Mouse (Mus musculus): ENCODE results near the gene Ly6g6d. TPM values are rescaled to one million over a fixed set of nuclear protein-coding genes. Genes with fewer than 3 reads are reported as not detected.

Gene Ly6g6d
- polyA plus RNA-seq, 1 experiment from 2014 or later = 4.9 TPM

DNA sequence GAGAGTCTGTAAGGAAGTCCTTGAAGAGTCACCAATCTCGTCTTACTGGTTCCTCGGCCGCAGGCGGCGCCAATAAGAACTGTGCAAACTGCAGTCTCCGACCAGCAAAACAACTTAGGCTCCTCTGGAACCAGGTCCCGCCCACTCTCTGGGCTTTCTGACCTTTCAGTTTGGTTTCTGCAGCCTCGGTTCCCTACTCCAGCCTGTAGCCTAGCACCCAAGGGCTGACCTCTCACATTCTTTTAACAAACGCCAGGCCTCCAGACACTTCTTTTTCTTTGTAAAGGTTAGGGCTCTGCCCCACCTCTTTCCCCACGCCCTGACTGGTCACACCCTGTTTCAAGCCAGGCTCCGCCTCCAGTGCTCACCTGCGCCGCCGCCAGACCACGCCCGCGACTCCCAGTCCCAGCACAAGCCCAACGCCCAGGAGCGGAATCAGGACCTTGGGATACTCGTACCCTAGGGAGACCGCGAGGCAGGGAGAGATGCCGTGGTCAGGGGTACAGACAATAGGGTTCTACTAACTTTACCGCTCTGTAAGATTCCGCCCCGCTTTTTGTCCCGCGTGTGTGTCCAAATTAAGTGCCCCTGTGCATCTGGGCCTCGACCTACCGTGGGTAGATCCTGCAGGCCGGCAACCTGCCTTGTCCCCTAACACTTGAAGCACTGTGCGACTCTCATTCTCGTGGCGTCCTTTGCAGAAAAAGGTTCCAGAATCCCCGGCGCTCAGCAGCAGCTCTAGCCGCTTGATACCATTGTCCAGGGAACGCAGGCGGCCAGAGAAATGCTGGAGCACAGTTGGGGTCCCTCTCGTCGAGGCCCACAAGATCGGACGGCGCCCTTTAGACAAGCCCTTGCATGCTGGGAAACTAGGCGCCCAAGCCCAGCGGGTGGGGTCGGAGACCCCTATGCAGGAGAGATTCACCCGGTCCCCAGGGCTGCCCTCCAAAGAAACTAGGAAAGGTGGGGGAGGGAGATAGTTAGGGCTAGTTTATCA is 12.6 kb downstream of the Ly6g6d start, which contains the start of gene Ly6g6c:
TSS of gene Ly6g6c (plus strand) at position 438 of the 997 bp plus-strand sequence.
- peak; percentile 33 for TF ChIP-seq CTCF (IDR thresholded peaks at IDR 0.05; ENCODE audit: low read depth)
- peaks cover 9% of the 10 kb centered on the region; the same call in 1 of the 2 replicates for H3K4me1 ChIP-seq (replicated peaks; ENCODE audit: control insufficient read depth, insufficient read depth, low read length)
- ATAC-seq = peak; percentile 84
- peak within 1 kb of the TSS; percentile 23; the same call in 1 of the 2 replicates for H3K27ac ChIP-seq (ENCODE audit: low read depth, low read length)
- H3K9me3 ChIP-seq (ENCODE audit: control insufficient read depth) = no peaks in the 10 kb centered on the region
- peaks cover 13% of the 10 kb centered on the region for H3K36me3 ChIP-seq (ENCODE audit: control insufficient read depth, insufficient read depth)
- H3K4me2 ChIP-seq (replicated peaks; ENCODE audit: low read depth) = peak within 1 kb of the TSS; percentile 71
- peak within 1 kb of the TSS; percentile 34 for H3K4me3 ChIP-seq (ENCODE audit: low read depth, low read length)
- H3K9ac ChIP-seq (ENCODE audit: low read depth, low read length) = peak within 1 kb of the TSS; percentile 45; the same call in 1 of the 2 replicates
- H3K27me3 ChIP-seq (replicated peaks; ENCODE audit: control insufficient read depth, insufficient read depth, low read length) = peaks cover 7% of the 10 kb centered on the region; the same call in 1 of the 2 replicates
- 7% methylated on average over 48 of the region's 48 CpGs for WGBS

DNA sequence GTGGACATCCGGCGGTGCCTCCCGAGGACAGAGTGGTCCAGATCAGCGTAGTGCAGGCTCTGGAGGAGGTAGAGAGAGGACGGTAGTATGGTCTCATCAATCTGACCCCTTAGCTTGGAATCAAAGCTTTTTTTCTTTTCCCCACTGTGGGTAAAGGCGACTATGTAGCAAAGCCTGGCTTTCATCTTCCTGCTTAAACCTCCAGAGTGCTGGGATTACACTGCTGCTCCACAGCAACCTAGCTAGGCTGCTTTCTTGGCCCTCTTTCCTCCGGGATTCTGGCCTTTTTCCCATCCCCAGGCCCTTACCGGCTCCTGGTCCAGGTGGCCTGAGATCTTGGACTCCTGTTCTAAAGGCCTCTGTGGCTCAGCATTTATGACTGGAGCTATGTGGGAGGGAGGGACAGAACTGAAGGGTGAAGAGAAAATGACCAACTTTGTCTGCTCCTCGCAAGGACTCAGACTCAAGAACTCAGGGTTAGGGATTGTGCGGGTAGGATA is 13.4 kb downstream of the Ly6g6d start:
- peaks cover 7% of the 10 kb centered on the region; the same call in 1 of the 2 replicates for H3K27me3 ChIP-seq (replicated peaks; ENCODE audit: control insufficient read depth, insufficient read depth, low read length)
- peaks cover 9% of the 10 kb centered on the region; the same call in 1 of the 2 replicates for H3K4me1 ChIP-seq (replicated peaks; ENCODE audit: control insufficient read depth, insufficient read depth, low read length)
- peak overlapping the region; percentile 71 for H3K4me2 ChIP-seq (replicated peaks; ENCODE audit: low read depth)
- no peaks in the 10 kb centered on the region for H3K9me3 ChIP-seq (ENCODE audit: control insufficient read depth)
- peak overlapping the region; percentile 34 for H3K4me3 ChIP-seq (ENCODE audit: low read depth, low read length)
- peak overlapping the region; percentile 23; the same call in 1 of the 2 replicates for H3K27ac ChIP-seq (ENCODE audit: low read depth, low read length)
- peaks cover 13% of the 10 kb centered on the region for H3K36me3 ChIP-seq (ENCODE audit: control insufficient read depth, insufficient read depth)
- ATAC-seq = peak; percentile 4; the same call in 1 of the 2 replicates
- TF ChIP-seq CTCF (IDR thresholded peaks at IDR 0.05; ENCODE audit: low read depth) = no peak
- 35% methylated on average over 10 of the region's 10 CpGs for WGBS
- 0 out of 2 replicates have a peak overlapping the region, but pooled peaks have one; percentile 45 for H3K9ac ChIP-seq (ENCODE audit: low read depth, low read length)

DNA sequence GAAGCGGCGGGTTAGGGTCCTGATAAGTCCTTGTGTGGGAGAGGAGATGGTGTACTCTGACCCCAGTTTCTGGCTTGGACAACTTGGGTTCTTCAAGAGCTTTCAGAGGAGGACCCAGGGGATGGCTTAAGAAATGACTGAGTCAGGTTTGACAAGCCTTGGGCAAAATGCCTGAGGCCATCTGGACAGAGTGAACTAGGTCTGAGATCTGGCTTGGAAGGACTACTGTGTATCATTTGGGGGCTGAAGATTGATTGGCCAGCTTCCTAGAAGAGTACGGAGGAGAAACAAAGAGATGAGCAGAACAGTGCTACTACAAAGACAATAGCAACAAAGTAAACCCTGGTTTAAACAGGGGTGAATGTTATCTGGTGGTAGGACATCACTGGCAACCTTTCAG is 14.4 kb downstream of the Ly6g6d start:
- H3K9me3 ChIP-seq (ENCODE audit: control insufficient read depth) = no peaks in the 10 kb centered on the region
- H3K4me1 ChIP-seq (replicated peaks; ENCODE audit: control insufficient read depth, insufficient read depth, low read length) = peaks cover 9% of the 10 kb centered on the region; the same call in 1 of the 2 replicates
- ATAC-seq = no peak
- H3K4me2 ChIP-seq (replicated peaks; ENCODE audit: low read depth) = no peak overlapping the region
- WGBS = 86% methylated on average over 3 of the region's 3 CpGs
- H3K36me3 ChIP-seq (ENCODE audit: control insufficient read depth, insufficient read depth) = peaks cover 14% of the 10 kb centered on the region
- H3K27ac ChIP-seq (ENCODE audit: low read depth, low read length) = no peak overlapping the region
- no peak overlapping the region for H3K4me3 ChIP-seq (ENCODE audit: low read depth, low read length)
- peaks cover 7% of the 10 kb centered on the region; the same call in 1 of the 2 replicates for H3K27me3 ChIP-seq (replicated peaks; ENCODE audit: control insufficient read depth, insufficient read depth, low read length)
- no peak overlapping the region for H3K9ac ChIP-seq (ENCODE audit: low read depth, low read length)
- TF ChIP-seq CTCF (IDR thresholded peaks at IDR 0.05; ENCODE audit: low read depth) = no peak

DNA sequence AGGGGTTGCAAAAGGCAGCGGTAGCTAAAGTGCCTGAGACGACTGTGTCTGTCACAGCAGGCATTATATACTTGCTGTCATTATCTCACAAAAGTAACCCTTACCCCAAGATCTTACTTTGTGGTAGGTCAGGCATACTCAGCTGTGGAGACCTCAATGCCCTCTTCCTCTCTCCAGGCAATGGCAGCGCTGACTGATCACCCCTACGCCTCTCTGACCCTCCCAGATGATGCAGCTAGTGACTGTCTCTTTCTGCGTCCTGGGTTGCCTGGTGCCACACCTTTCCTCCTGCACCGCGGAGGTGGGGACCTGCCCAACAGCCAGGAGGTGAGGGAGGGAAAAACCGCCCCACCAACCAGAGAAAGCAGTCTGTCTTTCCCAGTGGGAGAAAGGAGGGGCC is 16.6 kb downstream of the Ly6g6d start:
- Histone ChIP-seq H3K4me2 (replicated peaks; ENCODE audit: low read depth) (no peak overlapping the region), H3K4me3 (ENCODE audit: low read depth, low read length) (no peak overlapping the region), H3K9ac (ENCODE audit: low read depth, low read length) (no peak overlapping the region), H3K9me3 (ENCODE audit: control insufficient read depth) (no peaks in the 10 kb centered on the region), H3K27me3 (replicated peaks; ENCODE audit: control insufficient read depth, insufficient read depth, low read length) (no peaks in the 10 kb centered on the region; the same call in 1 of the 2 replicates), H3K4me1 (replicated peaks; ENCODE audit: control insufficient read depth, insufficient read depth, low read length) (peaks cover 9% of the 10 kb centered on the region; the same call in 1 of the 2 replicates), H3K36me3 (ENCODE audit: control insufficient read depth, insufficient read depth) (peaks cover 33% of the 10 kb centered on the region), H3K27ac (ENCODE audit: low read depth, low read length) (no peak overlapping the region)
- WGBS = 71% methylated on average over 8 of the region's 8 CpGs
- no peak for TF ChIP-seq CTCF (IDR thresholded peaks at IDR 0.05; ENCODE audit: low read depth)
- no peak for ATAC-seq

DNA sequence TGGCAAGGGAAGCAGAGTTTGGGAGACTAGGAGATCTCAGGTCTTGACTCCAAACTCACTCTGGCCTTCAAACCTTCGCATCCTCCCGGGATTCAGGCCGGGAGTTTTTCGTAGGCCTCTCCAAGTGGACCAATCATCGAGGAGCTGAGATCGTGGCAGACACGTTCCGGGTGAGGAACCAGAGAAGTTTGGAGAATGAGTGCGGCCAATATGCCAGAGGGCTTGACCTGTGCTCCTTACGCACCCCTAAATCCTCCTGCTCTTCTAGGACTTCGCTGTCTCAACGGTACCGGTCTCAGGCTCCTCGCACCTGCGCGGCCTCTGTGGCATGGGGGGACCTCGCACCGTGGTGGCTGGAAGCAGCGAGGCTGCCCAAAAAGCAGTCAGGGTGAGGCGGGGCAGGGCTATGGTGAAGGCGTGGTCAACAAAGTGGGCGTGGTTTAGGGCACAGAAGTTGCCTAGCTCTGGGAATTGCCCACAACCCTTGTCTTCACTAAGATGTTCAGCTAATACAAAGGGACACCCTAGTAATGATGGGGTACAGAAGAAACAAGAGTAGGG is 17.0 kb downstream of the Ly6g6d start:
- 62% methylated on average over 22 of the region's 22 CpGs for WGBS
- Histone ChIP-seq H3K4me3 (ENCODE audit: low read depth, low read length) (no peak overlapping the region), H3K27me3 (replicated peaks; ENCODE audit: control insufficient read depth, insufficient read depth, low read length) (no peaks in the 10 kb centered on the region; the same call in 1 of the 2 replicates), H3K4me1 (replicated peaks; ENCODE audit: control insufficient read depth, insufficient read depth, low read length) (peaks cover 9% of the 10 kb centered on the region; the same call in 1 of the 2 replicates), H3K27ac (ENCODE audit: low read depth, low read length) (no peak overlapping the region), H3K9me3 (ENCODE audit: control insufficient read depth) (no peaks in the 10 kb centered on the region), H3K9ac (ENCODE audit: low read depth, low read length) (no peak overlapping the region), H3K4me2 (replicated peaks; ENCODE audit: low read depth) (peak overlapping the region; percentile 76; the same call in 1 of the 2 replicates), H3K36me3 (ENCODE audit: control insufficient read depth, insufficient read depth) (peaks cover 38% of the 10 kb centered on the region)
- no peak for TF ChIP-seq CTCF (IDR thresholded peaks at IDR 0.05; ENCODE audit: low read depth)
- ATAC-seq = no peak
